Mouse (Mus musculus) midbrain, embryonic 11.5 days (tissue): ENCODE measurements around the gene Plet1. TPM values are rescaled to one million over a fixed set of nuclear protein-coding genes. Genes with fewer than 3 reads are reported as not detected.

ENCODE experiments used
- ATAC-seq: fragments of 200-750 bp; cut with Nextera tagmentation; 2 replicates; pipeline ENCODE4 v1.8.0; 2017; ENCODE audit warnings: moderate TSS enrichment, moderate library complexity; ENCODE audit not compliant: low FRiP score
- DNase-seq: peaks from one replicate; pipeline ENCODE4 v3.0.0; 2015; ENCODE audit warnings: low spot score; ENCODE audit errors: missing footprints
- H3K27ac ChIP-seq: fragments of 300-500 bp; sonication (generic); 2 replicates; pipeline ENCODE4 v1.5.1; 2014; ENCODE audit warnings: low read depth, low read length
- H3K27me3 ChIP-seq: fragments of 300-500 bp; sonication (generic); 2 replicates; pipeline ENCODE4 v1.6.1; 2014; ENCODE audit warnings: mild to moderate bottlenecking, low read length, moderate library complexity, mixed read lengths; ENCODE audit not compliant: control insufficient read depth, insufficient read depth
- H3K36me3 ChIP-seq: fragments of 300-500 bp; sonication (generic); 2 replicates; pipeline ENCODE4 v1.6.1; 2014; ENCODE audit warnings: mild to moderate bottlenecking, low read length, moderate library complexity, mixed read lengths; ENCODE audit not compliant: control insufficient read depth, insufficient read depth
- H3K4me1 ChIP-seq: fragments of 300-500 bp; sonication (generic); 2 replicates; pipeline ENCODE4 v1.6.1; 2014; ENCODE audit warnings: low read length; ENCODE audit not compliant: control insufficient read depth, insufficient read depth
- H3K4me2 ChIP-seq: fragments of 300-500 bp; sonication (generic); 2 replicates; pipeline ENCODE4 v1.6.1; 2014; ENCODE audit warnings: mild to moderate bottlenecking, moderate library complexity
- H3K4me3 ChIP-seq: fragments of 300-500 bp; sonication (generic); 2 replicates; pipeline ENCODE4 v1.5.1; 2014; ENCODE audit warnings: low read depth, low read length
- H3K9ac ChIP-seq: fragments of 300-500 bp; sonication (generic); 2 replicates; pipeline ENCODE4 v1.6.1; 2014; ENCODE audit warnings: low read length
- H3K9me3 ChIP-seq: fragments of 300-500 bp; sonication (generic); 2 replicates; pipeline ENCODE4 v1.6.1; 2016; ENCODE audit warnings: low read length; ENCODE audit not compliant: control insufficient read depth
- WGBS: fragments of 180-500 bp; shearing (Covaris S2); extraction: QIAGEN DNeasy Blood & Tissue Kit; methylation state at CpG from one replicate; pipeline ENCODE4 v1.1.7; 2014; 5-methylcytosine and 5-hydroxymethylcytosine counted together
- polyA plus RNA-seq: library from polyadenylated mRNA; unstranded; fragments of >200 nt; fragmentation: Nextera tagmentation; extraction: Ambion mirVana; gene quantifications from 2 replicates; pipeline ENCODE4 v1.2.1, GENCODE M21; 2014

Plet1 gene
- polyA plus RNA-seq, 1 experiment from 2014 or later, result 0.78 TPM

GRCm38 (mm10) chr9:50498815-50499214 lies 4.5 kb downstream of the Plet1 start:
- Histone ChIP-seq H3K36me3 (no peaks in the 10 kb centered on the region), H3K27ac (no peak overlapping the region), H3K4me2 (no peak overlapping the region), H3K9me3 (no peaks in the 10 kb centered on the region), H3K4me1 (peaks cover 7% of the 10 kb centered on the region), H3K27me3 (no peaks in the 10 kb centered on the region; the same call in 1 of the 2 replicates), H3K9ac (no peak overlapping the region), H3K4me3 (no peak overlapping the region)
- DNase-seq (no peak), ATAC-seq (no peak)
- 87% methylated on average over 16 of the region's 16 CpGs for WGBS

DNA sequence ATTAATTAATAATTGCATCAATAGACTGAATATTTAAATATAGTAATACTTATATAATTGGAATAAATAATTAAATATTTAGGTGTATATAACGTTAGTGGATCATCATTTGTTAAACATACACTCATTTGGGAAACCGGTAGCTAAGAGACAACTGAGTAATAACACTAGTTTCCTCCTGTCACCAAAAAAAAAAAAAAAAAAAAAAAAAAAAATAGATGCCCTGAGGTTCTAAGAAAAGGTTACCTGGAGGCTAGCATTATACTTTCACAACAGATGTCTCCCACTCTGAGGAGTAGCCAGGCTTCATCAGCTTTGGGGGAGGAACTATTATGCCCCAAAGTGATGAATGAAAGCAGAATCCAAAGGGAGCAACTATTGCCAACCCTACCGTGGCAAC lies 5.5 kb downstream of the Plet1 start:
- Histone ChIP-seq H3K27ac (no peak overlapping the region), H3K9ac (no peak overlapping the region), H3K27me3 (no peaks in the 10 kb centered on the region), H3K36me3 (no peaks in the 10 kb centered on the region), H3K4me2 (no peak overlapping the region), H3K4me1 (peaks cover 7% of the 10 kb centered on the region), H3K4me3 (no peak overlapping the region), H3K9me3 (no peaks in the 10 kb centered on the region)
- no peak for ATAC-seq
- DNase-seq, result no peak
- 88% methylated on average over 3 of the region's 3 CpGs for WGBS

GRCm38 (mm10) chr9:50500467-50500973 lies 6.2 kb downstream of the Plet1 start:
- H3K27ac ChIP-seq, result no peak overlapping the region
- peak; percentile 85 for DNase-seq

GRCm38 (mm10) chr9:50500974-50501501 lies 6.7 kb downstream of the Plet1 start:
- Histone ChIP-seq H3K4me3 (peak overlapping the region; percentile 18; the same call in 1 of the 2 replicates), H3K36me3 (no peaks in the 10 kb centered on the region), H3K27me3 (no peaks in the 10 kb centered on the region), H3K27ac (no peak overlapping the region), H3K9me3 (no peaks in the 10 kb centered on the region), H3K4me2 (peak overlapping the region; percentile 37), H3K4me1 (peaks cover 3% of the 10 kb centered on the region), H3K9ac (0 out of 2 replicates have a peak overlapping the region, but pooled peaks have one; percentile 35)
- DNase-seq, result peak; percentile 89
- ATAC-seq, result peak; percentile 77
- WGBS, result 30% methylated on average over 14 of the region's 14 CpGs

More at GRCm38 (mm10) chr9:50500467-50500973, 6.2 kb downstream of the Plet1 start:
- no peak; the same call in 1 of the 2 replicates for ATAC-seq
- Histone ChIP-seq H3K4me1 (peaks cover 7% of the 10 kb centered on the region), H3K9ac (no peak overlapping the region), H3K4me2 (peak overlapping the region; percentile 37), H3K27me3 (no peaks in the 10 kb centered on the region), H3K36me3 (no peaks in the 10 kb centered on the region), H3K9me3 (no peaks in the 10 kb centered on the region), H3K4me3 (peak overlapping the region; percentile 18; the same call in 1 of the 2 replicates)
- WGBS, result 79% methylated on average over 15 of the region's 15 CpGs

DNA sequence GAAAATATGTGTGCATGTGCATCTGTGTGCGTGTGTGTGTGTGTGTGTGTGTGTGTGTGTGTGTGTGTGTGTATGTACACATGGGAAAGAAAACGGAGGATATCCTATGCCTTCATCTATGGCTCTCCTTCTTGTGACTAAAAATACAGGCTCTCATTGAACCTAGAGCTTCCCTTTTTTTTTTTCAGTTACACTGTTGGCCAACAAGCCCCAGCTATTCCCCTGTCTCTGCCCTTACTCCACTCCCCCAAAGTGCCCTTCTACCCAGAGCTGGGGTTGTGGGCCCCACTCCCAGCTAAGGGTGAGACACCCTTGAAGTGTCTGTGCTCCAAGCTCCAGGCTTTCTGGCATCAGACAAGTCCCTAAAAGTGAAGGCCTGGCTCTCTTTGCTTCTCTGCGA lies 8.6 kb downstream of the Plet1 start:
- no peaks in the 10 kb centered on the region for H3K9me3 ChIP-seq
- no peak overlapping the region for H3K9ac ChIP-seq
- H3K27ac ChIP-seq, result no peak overlapping the region
- ATAC-seq (no peak), DNase-seq (no peak)
- H3K36me3 ChIP-seq, result no peaks in the 10 kb centered on the region
- no peak overlapping the region for H3K4me2 ChIP-seq
- WGBS, result 86% methylated on average over 3 of the region's 3 CpGs
- H3K4me1 ChIP-seq, result no peaks in the 10 kb centered on the region
- no peaks in the 10 kb centered on the region for H3K27me3 ChIP-seq
- H3K4me3 ChIP-seq, result no peak overlapping the region

GRCm38 (mm10) chr9:50505405-50505804 lies 11.1 kb downstream of the Plet1 start:
- Histone ChIP-seq H3K27ac (no peak overlapping the region), H3K4me3 (no peak overlapping the region), H3K9ac (no peak overlapping the region), H3K9me3 (no peaks in the 10 kb centered on the region), H3K4me2 (no peak overlapping the region), H3K27me3 (no peaks in the 10 kb centered on the region), H3K36me3 (no peaks in the 10 kb centered on the region), H3K4me1 (no peaks in the 10 kb centered on the region)
- no peak for ATAC-seq
- 69% methylated on average over 6 of the region's 6 CpGs for WGBS
- no peak for DNase-seq

DNA sequence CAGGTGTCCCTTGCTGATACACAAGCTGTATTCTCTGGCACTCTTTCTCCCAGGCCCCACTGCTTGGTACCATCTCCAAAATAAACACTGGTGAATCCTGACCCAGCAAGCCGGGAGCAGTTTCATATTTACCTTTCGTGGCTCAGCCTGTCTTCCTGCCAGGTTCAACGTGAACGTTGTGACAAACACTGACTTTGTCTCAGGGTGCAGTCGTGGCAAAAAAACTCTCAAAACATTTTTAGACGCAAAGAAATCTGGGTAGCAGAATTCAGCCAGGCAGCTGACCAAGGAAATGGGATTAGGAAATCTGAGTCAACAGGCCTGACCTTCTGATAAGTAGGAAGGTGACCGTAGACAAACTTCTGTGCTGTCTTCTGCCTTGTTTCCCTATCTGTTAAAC lies 13.2 kb downstream of the Plet1 start:
- no peak for ATAC-seq
- no peak overlapping the region for H3K9ac ChIP-seq
- H3K27ac ChIP-seq, result no peak overlapping the region
- H3K27me3 ChIP-seq, result no peaks in the 10 kb centered on the region
- DNase-seq, result no peak
- WGBS, result 80% methylated on average over 7 of the region's 7 CpGs
- H3K4me3 ChIP-seq, result no peak overlapping the region
- H3K36me3 ChIP-seq, result no peaks in the 10 kb centered on the region
- H3K4me1 ChIP-seq, result no peaks in the 10 kb centered on the region
- no peak overlapping the region for H3K4me2 ChIP-seq
- H3K9me3 ChIP-seq, result no peaks in the 10 kb centered on the region

DNA sequence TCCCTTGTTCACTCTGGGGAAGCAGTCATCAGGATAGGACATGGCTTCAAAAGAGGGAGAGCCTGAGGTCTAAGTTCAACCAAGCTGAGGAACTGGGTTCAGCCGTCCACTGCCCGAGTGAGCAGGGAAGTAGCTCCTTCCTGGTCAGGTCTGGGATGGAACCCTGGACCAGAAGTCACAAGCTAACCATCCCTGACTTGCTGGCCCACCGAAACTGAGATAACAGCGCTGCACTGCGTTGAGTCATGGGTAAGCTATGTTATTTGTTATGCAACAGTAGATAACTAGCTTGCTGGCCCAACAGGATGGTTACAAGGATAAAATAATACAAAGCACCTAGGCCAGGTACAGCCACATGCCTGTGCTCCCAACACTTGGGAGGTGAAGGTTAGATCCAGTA lies 21.1 kb downstream of the Plet1 start:
- no peak for ATAC-seq
- Histone ChIP-seq H3K36me3 (no peaks in the 10 kb centered on the region), H3K9me3 (no peaks in the 10 kb centered on the region), H3K4me3 (no peak overlapping the region), H3K9ac (no peak overlapping the region), H3K4me1 (no peaks in the 10 kb centered on the region), H3K27me3 (no peaks in the 10 kb centered on the region), H3K4me2 (no peak overlapping the region), H3K27ac (no peak overlapping the region)
- 82% methylated on average over 5 of the region's 5 CpGs for WGBS
- DNase-seq, result no peak

GRCm38 (mm10) chr9:50518781-50519180 lies 24.5 kb downstream of the Plet1 start:
- DNase-seq (no peak), ATAC-seq (no peak)
- no peak overlapping the region for H3K27ac ChIP-seq
- no peak overlapping the region for H3K9ac ChIP-seq
- no peaks in the 10 kb centered on the region for H3K36me3 ChIP-seq
- no peak overlapping the region for H3K4me2 ChIP-seq
- 13% methylated on average over 2 of the region's 2 CpGs for WGBS
- no peaks in the 10 kb centered on the region for H3K27me3 ChIP-seq
- H3K9me3 ChIP-seq, result no peaks in the 10 kb centered on the region
- no peaks in the 10 kb centered on the region for H3K4me1 ChIP-seq
- H3K4me3 ChIP-seq, result no peak overlapping the region
